Mouse (Mus musculus) naive thymus-derived CD4-positive, alpha-beta T cell, adult 2 months (primary cell): Measurements from ENCODE around the gene Elovl5.

Source experiments
- DNase-seq: peaks from one replicate; pipeline ENCODE4 v3.0.0-alpha.2; 2011; ENCODE audit warnings: low read depth

The Elovl5 gene

DNA sequence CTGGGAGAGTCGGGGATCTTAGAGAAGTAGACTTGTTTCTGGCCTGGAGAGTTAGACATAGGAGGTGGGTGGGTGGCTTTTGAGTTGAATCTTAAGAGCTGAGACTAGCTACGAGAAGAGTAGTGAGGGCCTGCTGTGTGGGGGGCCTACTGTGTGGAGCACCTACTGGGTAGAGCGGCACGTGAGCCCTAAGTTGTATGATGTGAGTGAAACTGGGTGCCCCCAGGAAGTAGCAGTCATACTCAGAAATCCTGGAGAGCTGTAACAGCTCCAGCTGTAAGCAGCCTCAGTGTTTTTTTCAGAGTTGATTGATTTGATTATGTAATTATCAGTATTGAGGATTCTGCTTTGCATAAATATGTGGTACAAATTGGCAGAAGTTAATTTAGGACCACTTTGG lies 11.6 kb downstream of the Elovl5 start:
- DNase-seq = no peak

DNA sequence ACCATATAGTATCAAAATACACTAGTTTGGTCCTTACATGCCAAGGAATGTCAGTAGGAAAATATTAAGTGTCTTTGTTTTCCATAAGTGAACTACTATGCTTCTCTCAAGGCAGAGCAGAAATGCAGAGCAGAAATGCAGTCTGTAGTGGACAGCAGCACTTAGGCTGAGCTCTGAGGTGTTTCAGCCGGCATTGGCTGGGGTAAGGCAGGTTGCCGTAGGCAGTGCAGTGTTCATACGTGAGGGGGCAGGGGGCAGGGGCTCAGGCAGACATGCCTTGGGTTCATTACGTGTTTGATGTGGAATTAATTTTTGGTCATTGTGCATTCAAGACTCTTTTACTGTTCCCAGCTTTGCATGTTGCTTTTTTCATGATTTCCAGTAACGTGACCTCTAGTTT lies 12.1 kb downstream of the Elovl5 start:
- no peak for DNase-seq

DNA sequence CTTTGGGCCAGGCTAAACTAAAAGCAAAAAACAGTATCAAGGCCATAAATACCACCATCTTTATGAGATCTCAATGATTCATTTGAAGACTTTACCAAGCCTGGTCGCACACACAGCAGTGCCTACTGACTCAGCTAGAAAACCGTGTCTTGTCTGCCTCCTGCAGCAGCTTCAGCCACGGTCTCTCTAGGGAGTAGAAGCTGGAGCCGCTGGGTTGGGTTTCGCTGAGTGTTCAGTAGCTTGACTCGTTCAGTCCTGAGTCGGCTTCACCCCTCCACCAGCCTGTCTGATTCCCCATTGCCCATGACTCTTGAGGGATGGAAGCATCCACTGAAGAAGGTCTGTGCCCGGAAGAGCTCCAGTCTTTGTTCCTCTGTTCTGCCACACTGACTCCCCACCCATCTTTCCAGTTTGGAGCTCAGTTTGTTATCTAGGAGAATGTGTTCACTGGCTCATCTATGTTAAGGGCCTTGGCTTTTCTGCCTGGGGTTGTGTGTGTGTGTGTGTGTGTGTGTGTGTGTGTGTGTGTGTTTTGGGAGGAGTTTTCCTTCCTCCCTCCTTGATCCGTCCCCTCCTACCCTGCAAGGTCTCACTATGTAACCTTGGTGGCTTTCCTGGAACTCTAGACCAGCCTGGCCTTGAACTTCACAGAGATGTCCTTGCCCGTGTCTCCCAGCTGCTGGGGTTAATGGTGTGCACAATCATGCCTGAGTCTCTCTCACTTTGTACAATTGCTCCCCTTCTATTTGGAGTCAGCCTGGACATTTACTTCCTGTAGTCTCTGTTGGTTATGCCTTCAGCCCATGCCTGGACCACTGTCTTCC lies 13.1 kb downstream of the Elovl5 start:
- DNase-seq = no peak

DNA sequence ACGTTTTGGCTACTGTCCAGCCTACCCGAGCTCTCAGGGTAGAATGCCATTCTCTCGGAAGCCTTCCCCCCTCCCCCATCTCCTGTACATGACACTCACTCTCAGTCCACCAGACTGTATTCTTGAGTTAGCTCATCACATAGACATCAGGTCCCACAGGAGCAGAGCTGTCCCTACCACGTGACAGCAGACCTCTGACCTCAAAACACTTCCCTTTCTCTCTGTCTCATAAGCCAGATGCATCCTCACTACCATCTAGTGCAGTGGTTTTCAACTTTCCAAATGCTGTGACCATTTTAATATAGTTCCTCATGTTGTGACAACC lies 13.7 kb downstream of the Elovl5 start:
- DNase-seq = no peak

DNA sequence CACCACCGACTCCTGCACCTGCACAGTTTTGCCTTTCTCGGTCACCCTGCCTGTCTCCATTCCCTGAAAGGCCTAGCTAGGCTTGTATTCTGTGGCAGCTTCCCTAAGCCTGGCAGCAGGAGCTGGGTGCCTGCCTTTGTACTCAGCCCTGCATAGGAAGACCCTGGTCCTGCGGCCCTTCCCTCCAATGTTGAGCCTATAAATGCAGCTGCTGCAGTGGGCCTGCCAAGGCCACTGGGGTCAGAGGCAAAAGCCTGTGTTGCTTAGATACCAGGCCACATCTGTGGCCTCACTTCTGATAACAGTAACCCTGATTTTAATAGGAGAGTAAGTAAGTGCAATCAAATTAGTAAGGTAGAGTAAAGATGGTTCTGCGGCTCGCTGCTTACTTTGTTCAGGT lies 14.6 kb downstream of the Elovl5 start:
- DNase-seq = no peak

DNA sequence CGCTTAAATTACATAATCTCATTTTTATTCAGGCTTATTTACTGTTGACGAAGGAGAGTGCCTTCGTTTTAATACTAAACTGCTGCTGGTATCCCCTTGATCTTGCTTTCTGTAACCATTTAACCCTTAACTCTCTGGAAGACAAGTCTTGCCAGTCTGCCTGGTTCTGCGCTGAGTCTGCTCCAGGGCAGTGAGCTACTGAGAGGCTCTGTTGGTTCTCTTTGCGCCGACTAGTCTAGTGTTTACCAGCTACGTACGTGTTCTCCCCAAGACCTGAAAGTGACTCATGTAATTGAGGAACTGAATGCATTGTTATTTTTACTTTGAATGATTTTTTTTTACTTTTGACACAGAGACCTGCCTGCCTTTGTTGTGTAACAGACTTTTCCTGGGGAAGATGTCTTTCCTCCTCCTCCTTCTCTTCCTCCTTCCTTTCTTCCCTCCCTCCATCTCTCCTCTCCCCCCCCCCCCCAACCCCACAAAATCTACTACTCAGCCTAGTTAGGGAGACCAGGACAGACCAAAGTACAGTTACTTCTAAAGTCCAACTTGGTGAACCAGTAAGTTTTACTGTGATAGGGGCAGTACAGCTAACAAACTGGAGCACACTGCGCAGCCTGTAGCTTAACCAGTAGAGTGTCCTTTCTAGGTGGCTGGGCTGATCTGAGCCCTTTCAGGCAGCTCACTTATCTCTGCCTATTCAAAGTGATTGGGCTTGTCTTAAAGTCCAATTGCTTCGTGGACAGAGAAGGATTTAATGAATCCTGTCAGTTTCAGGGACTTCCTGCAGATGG lies 18.9 kb downstream of the Elovl5 start:
- DNase-seq = no peak

DNA sequence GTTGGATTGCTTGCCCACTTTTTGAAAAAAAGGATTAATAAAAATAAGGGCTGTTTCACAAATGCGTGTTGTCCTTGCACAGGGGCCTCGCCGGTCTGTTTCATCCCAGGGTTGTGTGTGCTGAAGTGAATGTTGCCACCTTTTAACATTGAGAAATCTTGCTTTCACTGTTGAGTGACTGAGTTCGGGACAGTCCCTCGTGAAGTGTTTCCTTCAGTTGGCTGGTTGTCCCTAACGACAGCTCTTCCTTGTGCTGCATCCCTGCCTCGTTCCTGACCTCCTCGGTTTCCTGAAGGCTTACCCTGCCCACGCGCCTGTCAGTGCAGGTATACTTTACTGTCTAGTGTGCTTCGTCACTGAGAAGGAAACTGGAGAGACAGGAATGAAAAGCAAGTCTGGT lies 20.7 kb downstream of the Elovl5 start:
- DNase-seq = peak; percentile 27

DNA sequence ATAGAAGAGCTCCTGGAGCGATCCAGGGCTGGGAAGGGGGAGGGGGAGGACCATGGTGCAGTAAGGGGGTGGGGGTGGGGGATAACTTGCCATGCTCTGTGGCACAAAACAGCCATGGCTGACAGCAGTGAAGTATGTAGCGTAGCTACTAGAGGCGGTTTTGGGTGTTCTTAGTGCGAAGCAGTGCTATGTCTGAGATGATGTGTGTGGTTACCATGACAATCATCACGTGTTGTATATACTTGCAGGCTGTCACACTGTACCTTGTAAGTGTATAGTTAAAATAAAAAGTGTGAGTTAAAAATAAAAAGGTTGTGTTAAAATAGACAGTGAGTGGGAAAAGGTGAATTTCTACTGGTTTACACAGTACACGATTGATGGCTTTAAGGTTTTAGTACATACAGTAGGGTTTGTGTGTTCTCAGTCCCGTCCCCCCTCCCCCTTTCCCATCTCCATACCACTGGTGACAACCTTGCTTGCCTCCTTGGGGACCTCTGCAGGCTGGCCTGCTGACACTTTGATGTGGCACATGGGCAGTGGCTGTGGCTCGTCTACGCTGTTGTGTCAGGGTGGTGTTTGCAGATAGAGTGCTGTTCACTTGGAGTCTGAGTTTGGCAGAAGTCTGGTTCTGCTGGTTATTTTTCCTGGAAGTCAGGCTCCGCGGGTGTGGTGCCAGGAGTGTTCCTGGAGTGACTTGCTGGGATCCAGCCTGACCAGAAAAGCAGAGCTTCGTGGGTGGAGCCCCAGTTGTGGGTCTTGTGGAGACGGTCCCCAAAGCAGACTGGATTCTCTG lies 21.8 kb downstream of the Elovl5 start:
- peak; percentile 59 for DNase-seq

DNA sequence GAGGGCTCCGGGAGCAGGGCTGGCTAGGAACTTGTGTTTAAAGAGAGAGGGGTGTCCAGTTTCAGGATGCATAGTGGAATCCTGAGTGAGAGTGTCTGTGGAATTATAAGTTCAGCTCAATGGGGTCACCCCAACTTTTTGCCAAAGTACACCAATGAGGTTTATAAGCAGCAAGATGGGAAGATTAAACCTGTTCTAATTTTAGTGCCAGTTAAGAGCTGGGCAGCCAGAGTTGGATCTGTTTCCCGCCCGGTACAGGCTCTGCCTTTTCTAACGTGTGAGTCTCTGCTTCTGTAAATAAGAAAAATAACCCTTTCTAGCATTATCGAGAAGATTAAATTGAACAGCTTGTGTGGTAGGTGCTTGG lies 22.4 kb downstream of the Elovl5 start:
- no peak for DNase-seq

DNA sequence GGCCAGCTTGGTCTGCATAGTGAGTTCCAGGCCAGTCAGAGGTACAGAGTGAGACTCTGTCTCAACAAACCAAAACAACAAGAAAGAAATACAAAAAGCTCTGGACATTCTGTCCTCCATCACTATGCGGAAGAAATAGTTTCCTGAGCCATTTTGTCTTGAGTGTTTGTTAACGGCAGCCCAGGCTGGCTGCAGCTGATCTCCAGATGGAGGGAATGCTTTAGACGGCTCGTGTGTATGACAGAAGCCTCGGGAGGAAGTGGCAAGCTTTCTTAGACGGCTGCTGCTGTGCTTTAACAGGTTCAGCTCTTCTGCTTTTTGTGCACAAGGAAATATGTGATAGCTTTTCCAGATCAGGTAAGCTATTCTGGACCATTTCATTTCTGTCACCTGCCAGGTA lies 23.9 kb downstream of the Elovl5 start:
- no peak for DNase-seq

DNA sequence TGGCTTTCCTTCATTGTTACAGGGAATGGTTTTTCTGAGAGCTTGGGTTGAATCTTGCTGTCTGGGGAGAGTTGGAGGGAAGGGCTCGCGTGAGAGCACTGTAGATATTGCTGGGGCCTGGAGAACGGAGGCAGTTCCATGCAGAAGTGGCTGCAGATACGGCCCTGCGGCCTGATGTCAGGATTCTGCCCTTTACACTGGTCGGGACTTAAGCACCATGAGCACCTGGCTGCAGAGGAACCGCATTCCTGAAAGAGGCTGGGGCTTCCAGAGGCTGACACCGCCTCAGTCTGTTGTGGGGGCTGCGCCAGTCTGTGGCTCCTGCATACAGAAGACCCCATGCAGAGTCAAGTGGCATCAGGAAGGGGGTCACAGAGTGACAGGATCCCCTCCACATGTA lies 24.7 kb downstream of the Elovl5 start:
- no peak for DNase-seq

DNA sequence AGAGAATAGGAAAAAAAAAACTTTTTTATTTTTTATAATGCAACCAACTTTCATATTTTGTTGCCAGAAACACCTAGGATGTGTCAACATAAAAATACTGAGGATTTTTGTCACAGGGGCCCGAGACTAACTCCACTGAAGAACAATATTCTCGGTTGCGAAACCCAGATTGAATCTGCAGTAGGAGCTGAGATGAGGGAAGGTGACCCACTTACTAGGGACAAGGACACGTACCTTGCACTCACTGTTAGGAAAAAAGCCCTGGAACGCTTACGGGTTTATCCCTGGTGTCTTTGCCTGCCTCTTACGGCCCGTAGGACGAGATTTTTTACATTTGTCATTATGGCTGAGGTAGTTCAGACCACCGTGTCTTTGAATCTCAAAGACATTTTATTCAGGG lies 25.2 kb downstream of the Elovl5 start:
- DNase-seq = no peak

DNA sequence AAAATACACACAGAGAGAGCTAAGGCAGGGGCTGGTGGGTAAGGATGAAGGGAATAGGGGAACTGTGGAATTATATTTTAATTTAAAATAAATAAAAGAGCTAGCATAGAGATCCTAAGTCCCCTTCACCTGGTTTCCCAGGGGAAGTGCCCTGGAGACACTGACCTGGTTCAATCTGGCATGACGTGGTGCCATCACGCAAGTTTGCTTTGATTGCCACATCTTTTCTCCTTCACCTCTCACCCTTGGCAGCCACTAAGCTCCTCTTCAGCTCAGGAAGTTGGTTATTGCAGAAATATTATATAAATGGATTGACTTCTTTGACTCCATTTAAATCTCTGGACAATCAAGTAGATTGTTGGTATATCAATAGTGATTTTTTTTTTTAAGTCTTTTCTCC lies 26.2 kb downstream of the Elovl5 start:
- DNase-seq = no peak

DNA sequence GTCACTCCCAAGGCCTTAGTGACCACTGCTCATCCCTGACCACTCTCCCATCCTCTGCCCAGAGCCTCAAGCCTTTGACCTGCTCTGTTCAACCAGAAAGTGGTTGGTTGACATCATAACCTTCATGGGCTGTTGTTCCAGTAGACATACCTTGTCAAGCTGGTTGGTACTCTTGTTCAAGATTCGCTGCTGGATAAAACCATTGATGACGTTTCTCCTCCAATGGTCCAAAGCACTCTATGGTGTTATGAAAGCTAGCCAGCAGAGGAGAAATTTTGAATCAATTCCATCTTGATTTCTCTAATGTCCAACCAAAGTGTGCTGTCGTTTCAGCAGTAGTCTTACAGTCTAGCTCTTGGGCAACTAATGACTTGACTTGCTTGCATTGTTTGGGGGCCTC lies 27.0 kb downstream of the Elovl5 start:
- no peak for DNase-seq

DNA sequence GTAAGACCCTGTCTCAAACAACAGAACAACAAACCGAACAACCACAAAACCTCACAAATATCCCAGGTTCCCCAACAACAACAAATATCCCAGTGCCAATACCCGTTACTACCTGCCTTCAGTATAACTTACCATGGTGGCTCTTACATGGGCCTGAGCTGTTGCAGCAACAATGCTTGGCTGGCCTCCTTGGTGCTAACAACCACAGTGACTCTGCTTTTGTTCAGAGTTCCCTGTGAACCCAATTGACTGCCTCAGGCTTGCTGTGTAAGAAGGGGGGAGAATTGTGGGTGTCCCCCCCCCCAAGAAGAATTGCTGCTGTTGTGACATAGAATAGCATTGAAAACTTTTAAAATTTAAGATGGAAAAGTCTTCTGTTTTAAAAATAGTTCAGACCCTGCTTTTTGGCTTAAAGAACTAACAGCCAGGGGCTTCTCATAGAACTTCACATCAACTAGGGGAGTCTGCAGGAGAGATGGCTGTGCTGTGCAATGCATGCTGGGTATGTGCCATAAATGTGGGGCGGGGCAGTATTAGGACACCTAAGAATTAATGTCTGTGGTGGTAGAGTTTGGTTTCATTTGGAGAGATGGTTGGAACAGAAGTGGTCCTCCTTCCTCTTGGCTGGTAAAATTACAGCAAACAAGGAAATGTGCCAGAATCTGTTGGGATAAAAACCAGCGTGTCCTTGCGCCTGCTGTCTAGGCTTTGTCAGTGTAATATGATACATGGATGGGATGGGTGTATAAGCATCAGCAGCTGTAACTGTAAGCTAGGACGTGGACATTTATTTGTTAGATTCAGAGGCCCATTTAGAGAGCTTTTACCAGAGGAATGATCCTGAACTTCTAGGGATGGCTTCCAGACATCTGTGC lies 28.9 kb downstream of the Elovl5 start:
- no peak for DNase-seq

DNA sequence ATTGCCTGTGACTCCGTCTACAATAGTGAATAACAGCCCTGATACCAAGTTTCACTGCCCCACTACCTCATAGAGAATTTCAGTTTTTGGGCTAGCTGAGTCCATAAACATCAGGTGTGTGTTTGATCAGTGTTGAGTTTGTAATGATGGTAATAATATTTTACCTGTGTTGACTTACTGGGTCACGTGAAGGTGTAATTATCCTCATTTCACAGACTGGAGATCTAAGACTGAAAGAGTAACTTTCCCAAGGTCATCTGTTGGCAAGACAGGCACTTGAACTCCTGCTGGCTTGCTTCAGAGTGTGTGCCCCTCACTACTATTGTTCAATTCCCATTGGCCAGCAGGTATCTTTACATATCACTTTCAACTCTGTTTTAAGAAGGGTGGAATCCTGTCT lies 31.1 kb downstream of the Elovl5 start:
- no peak for DNase-seq

DNA sequence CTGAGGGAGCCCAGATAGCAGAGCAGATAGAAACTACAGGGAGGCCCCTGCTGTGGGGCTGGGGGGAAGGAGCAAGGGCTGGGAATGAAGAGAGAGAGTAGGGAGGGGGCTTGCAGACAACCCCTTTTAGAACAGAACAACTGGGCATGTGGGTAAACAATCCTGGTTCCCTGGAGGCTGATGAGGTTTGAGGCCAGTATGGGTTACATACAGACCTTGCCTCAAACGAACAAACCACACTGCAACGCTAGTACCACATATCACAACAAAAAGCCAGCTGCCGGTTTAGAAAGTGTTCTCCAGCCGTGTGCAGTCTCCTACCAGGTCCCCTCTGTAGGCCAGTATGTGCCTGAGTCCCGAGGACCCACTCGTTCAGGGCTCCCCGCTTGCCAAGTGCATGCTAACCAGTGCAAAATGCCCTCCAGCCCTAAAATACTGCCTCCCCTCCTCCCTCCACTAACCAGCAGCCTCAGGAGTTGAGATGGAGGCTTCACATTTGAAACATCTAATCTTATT lies 32.6 kb downstream of the Elovl5 start:
- no peak for DNase-seq

DNA sequence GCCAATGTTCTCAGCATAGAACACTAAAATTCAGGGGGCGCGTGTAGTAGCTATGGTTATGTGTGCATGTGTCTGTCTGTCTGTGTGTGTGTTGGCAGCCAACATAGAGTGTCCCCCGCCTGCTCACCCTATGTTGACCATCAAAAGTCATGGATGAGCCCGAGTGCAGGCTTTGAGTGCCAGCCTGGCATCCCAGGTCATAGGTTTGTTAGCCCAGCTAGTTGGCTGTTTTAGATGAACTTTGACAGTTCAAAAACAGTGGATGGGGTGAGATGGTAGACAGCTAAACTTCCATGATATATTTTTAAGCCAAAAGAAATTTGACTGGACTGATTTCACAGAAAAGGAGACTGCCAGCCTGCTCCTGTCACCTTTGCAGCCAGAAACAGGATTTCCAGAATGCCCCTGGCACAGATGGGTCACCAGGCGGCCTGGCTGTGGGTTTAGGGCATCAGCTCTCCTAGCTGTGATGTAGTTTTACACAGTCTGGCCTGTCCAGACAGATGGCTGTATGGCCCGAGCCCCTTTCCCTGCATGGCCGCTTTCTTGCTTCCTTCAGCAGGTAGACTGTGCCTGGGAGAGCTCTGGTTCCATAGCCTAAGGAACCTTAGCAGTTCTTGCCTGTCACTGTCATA lies 33.8 kb downstream of the Elovl5 start:
- DNase-seq = no peak

DNA sequence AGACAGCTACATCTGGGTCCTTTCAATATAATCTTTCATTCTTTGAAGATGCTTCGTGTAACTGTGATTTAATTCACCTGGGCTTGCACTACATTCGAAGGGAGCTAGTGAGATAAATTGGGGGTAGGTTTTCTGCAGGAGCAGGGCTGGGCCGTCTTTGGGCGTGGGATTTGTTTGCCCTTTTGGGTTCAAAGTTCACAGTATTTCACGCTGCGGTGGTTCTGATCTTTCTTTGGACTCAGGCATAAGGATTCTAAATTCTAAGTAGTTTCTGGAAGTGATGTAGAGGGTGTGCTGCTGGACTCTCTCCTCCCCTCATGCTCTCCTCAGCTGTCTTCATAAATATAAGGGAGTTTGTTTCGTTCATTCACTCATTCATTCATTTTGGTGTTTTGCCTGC lies 34.8 kb downstream of the Elovl5 start:
- no peak for DNase-seq

DNA sequence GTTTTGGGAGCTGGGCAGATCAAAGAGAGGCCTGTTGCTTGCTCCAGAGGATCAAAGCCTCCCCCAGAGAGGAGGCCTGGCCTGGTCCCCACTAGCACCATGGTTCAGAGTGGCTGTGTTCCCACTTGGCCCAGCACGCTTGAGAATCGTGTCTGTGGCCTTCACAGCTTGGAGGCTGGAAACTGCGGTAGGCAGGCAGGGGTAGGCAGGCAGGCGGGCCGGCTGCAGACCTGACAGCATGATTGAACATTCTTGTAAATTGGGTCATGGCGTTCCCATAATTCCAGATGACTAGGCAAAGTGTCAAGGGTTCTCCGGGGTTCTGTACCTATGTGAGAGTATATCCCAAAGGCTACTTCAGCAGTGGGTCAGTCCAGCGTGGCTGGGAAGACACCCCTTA lies 35.9 kb downstream of the Elovl5 start:
- no peak for DNase-seq

DNA sequence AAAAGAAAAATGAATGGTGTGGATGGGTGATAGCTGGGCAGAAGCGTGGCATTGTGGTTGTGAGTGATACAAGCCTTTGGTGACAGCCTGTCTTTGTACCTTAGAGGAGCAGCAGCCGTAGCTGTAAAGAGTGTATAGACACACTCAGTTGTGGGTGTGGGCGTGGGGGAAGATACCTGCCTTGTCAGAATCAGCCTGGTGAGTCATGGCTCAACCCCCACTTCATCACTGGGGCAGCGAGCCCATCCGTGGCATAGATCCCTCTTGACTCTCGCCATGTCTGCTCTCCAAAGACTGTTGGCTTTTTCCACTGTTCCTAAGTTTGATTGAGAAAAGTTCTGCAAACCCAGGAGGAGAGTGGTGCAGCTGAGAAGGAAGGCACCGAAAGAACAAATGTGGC lies 37.3 kb downstream of the Elovl5 start:
- no peak for DNase-seq
